Mouse (Mus musculus): Measurements from ENCODE around the gene Stk10. TPM values are rescaled to one million over a fixed set of nuclear protein-coding genes. Genes with fewer than 3 reads are reported as not detected.
A peak's percentile ranks its signal among the peaks of the same experiment; 100 is the strongest.

Stk10 gene
- total RNA-seq, 2 experiments from 2014 or later = 9.8 to 11.0 TPM

GRCm38 (mm10) chr11:32619866-32620456 lies 86.9 kb downstream of the Stk10 start:
- no peak for DNase-seq (ENCODE audit: low spot score)
- intact Hi-C loops (cut with DNase I) = loop anchor here (5.0 to 10.0 kb wide), 2 partner anchors 335 to 527 kb away; partner anchors contain the start of gene Fgf18

- DNase-seq (ENCODE audit: low spot score) = no peak
- intact Hi-C loops (cut with DNase I) = loop anchor here (5.0 to 10.0 kb wide), 2 partner anchors 333 to 525 kb away; partner anchors contain the start of gene Fgf18
These were observed 88.8 kb downstream of the Stk10 start for GRCm38 (mm10) chr11:32621831-32622478.

GRCm38 (mm10) chr11:32622479-32623190 lies 89.5 kb downstream of the Stk10 start:
- DNase-seq (ENCODE audit: low spot score) = no peak
- intact Hi-C loops (cut with DNase I) = loop anchor here (5.0 to 10.0 kb wide), 2 partner anchors 332 to 525 kb away; partner anchors contain the start of gene Fgf18

GRCm38 (mm10) chr11:32623236-32623635 lies 90.1 kb downstream of the Stk10 start:
- no peak for DNase-seq (ENCODE audit: low spot score)
- intact Hi-C loops (cut with DNase I) = loop anchor here (5.0 to 10.0 kb wide), 2 partner anchors 332 to 524 kb away; partner anchors contain the start of gene Fgf18

- no peak for DNase-seq (ENCODE audit: low spot score)
- intact Hi-C loops (cut with DNase I) = loop anchor here (5.0 to 10.0 kb wide), 2 partner anchors 331 to 523 kb away; partner anchors contain the start of gene Fgf18
These were observed 90.8 kb downstream of the Stk10 start for GRCm38 (mm10) chr11:32623912-32624311.

GRCm38 (mm10) chr11:32625677-32626076 lies 92.6 kb downstream of the Stk10 start:
- peak; percentile 36 for DNase-seq (ENCODE audit: low spot score)
- intact Hi-C loops (cut with DNase I) = loop anchor here (1.0 to 10.0 kb wide), 2 partner anchors 84 to 329 kb away; no protein-coding TSS in a partner anchor

- no peak for DNase-seq (ENCODE audit: low spot score)
- intact Hi-C loops (cut with DNase I) = loop anchor here (10.0 kb wide), 1 partner anchor 329 kb away; no protein-coding TSS in a partner anchor
These were observed 93.0 kb downstream of the Stk10 start for GRCm38 (mm10) chr11:32626079-32626478.

GRCm38 (mm10) chr11:32627900-32628299 lies 94.8 kb downstream of the Stk10 start:
- intact Hi-C loops (cut with DNase I) = loop anchor here (10.0 kb wide), 1 partner anchor 327 kb away; no protein-coding TSS in a partner anchor

GRCm38 (mm10) chr11:32629713-32630211 lies 96.7 kb downstream of the Stk10 start:
- no peak for DNase-seq (ENCODE audit: low spot score)

More at GRCm38 (mm10) chr11:32627900-32628299, 94.8 kb downstream of the Stk10 start:
- no peak for DNase-seq (ENCODE audit: low spot score)

GRCm38 (mm10) chr11:32632671-32633070 lies 99.6 kb downstream of the Stk10 start:
- intact Hi-C loops (cut with DNase I) = no loop called here
- DNase-seq (ENCODE audit: low spot score) = no peak

More at GRCm38 (mm10) chr11:32629713-32630211, 96.7 kb downstream of the Stk10 start:
- intact Hi-C loops (cut with DNase I) = loop anchor here (10.0 kb wide), 1 partner anchor 325 kb away; no protein-coding TSS in a partner anchor

- DNase-seq (ENCODE audit: low spot score) = no peak
- intact Hi-C loops (cut with DNase I) = no loop called here
These were observed 100.4 kb downstream of the Stk10 start for GRCm38 (mm10) chr11:32633542-32633941.

- intact Hi-C loops (cut with DNase I) = no loop called here
- DNase-seq (ENCODE audit: low spot score) = no peak
These were observed 101.0 kb downstream of the Stk10 start for GRCm38 (mm10) chr11:32634143-32634542.

GRCm38 (mm10) chr11:32634842-32635241 lies 101.7 kb downstream of the Stk10 start:
- no peak for DNase-seq (ENCODE audit: low spot score)
- intact Hi-C loops (cut with DNase I) = no loop called here

- intact Hi-C loops (cut with DNase I) = no loop called here
- DNase-seq (ENCODE audit: low spot score) = no peak
These were observed 103.2 kb downstream of the Stk10 start for GRCm38 (mm10) chr11:32636275-32636674.

- no peak for DNase-seq (ENCODE audit: low spot score)
- intact Hi-C loops (cut with DNase I) = no loop called here
These were observed 105.6 kb downstream of the Stk10 start for GRCm38 (mm10) chr11:32638521-32639255.

GRCm38 (mm10) chr11:32640617-32641016 lies 107.5 kb downstream of the Stk10 start:
- intact Hi-C loops (cut with DNase I) = loop anchor here (2.0 to 5.0 kb wide), 2 partner anchors 30 to 52 kb away; no protein-coding TSS in a partner anchor

GRCm38 (mm10) chr11:32642249-32642876 lies 109.3 kb downstream of the Stk10 start, which contains the start of gene Fbxw11:
Fbxw11 (plus strand) TSS chr11:32642724.
- intact Hi-C loops (cut with DNase I) = loop anchor here (5.0 kb wide), 1 partner anchor 50 kb away; no protein-coding TSS in a partner anchor
- peak; percentile 88 for DNase-seq (ENCODE audit: low spot score)

More at GRCm38 (mm10) chr11:32640617-32641016, 107.5 kb downstream of the Stk10 start:
- DNase-seq (ENCODE audit: low spot score) = no peak

All from heart, postnatal 25 days (tissue).